Mouse (Mus musculus): ENCODE measurements around the gene Ppa2.
A peak's percentile ranks its signal among the peaks of the same experiment; 100 is the strongest.

Gene Ppa2

DNA sequence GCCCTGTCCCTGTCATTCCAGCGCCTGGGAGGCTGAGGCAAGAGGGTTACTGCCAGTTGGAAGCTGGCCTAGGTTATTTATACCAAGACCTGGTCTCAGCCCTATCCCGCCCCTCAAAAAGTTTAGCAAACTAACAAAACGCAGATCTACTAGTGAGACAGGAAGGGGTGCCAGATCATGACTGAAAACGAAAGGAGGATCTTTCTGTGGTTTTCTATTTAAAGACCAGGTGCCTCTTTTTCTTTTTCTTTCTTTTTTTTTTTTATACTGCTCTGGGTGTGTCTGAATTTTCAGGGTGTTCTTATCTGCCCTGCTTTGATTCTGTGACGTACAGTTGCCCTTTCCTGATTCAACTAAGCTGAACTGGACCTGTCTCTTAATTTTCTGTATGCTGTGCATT is 22.4 kb downstream of the Ppa2 start:
- no peak for DNase-seq

DNA sequence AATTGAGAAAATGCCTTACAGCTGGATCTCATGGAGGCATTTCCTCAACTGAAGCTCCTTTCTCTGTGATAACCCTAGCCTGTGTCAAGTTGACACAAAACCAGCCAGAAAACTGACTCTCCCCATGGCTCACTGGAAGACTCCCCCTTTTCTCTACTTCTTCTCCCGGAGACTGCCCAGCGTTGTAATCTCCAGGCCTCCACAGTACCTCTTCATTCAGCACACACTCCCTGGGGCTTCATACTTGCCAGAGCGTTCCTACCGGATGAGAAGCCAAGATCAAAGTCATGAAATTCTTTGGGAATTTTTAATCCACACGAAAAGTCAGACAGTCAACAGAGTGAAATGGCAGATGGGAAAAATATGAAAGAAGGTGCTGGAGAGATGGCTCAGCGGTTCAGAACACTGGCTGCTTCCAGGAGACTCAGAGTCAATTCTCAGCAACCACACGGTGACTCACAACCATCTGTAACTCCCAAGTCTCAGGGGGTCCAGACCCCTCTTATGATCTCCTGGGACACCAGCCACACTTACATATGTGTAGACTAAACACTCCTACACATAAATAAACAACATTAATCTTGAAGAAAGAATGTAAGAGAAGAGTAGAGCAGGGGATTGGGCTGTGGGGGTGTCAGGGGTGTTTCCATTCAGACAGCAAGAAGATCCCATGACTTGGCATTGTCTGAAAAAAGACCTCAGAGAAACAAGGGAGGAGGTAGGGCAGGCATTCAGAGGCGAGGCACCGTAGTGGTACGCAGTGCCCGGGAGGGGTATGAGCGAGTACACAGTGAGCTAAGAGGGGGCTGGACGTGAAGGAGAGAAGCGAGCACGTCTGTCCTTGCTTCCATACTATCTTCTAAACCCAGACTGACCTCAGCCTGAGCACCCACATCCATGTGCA is 23.6 kb downstream of the Ppa2 start:
- DNase-seq: no peak

DNA sequence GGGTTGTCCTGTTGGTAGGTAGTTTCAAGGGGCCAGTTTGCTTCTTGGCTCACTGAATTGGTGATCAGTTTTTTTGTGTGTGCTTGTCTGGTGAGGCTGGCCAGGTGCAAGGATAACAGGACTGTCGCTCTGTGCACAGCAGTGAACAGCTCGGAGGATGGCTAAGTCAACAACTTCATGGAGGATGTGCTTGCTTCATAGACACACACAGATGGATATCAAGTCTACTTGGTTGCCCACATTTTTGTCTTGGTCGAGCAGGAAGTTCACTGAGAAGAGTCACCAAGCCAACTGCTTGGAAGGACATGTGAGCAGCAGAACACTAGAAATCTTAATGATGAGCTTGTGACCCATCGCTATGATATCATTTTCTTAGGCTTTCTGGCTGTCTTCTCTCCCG is 24.8 kb downstream of the Ppa2 start:
- DNase-seq: no peak

DNA sequence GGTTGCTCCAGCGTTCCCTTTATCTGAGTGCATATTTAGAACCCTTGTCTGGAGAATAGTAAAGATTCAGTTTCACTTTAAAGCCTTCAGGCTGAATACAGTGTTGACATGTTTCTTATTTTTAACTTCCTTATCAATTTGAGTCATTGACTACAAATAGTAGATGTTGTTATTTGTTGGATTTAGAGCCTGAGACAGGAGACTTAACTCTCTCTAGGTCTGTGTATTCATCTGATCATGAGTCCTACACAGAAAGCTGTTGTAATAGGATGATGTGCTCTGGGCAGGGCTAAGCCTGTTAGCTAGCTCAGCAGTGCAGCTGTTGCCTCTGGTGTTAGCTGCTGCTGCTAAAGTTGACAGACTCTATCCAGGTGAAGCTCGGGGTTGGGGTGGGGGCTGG is 25.3 kb downstream of the Ppa2 start:
- no peak for DNase-seq

DNA sequence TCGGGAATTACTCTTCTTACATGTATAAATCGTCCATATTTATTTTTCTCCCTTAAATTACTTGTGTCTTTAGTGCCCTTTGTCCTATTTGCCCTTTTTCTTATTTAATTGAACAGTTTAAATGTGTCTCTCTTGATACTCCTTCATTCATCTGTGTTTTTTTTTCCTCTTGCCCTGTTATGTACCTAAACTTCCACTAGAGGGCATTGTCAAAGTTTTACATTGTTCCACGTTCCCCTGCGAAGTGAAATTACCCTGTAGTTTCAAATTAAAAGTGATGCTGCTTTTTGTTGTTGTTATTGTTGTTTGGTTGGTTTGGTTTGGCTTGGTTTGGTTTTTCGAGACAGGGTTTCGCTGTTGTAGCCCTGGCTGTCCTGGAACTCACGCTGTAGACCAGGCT is 26.5 kb downstream of the Ppa2 start:
- DNase-seq: no peak

DNA sequence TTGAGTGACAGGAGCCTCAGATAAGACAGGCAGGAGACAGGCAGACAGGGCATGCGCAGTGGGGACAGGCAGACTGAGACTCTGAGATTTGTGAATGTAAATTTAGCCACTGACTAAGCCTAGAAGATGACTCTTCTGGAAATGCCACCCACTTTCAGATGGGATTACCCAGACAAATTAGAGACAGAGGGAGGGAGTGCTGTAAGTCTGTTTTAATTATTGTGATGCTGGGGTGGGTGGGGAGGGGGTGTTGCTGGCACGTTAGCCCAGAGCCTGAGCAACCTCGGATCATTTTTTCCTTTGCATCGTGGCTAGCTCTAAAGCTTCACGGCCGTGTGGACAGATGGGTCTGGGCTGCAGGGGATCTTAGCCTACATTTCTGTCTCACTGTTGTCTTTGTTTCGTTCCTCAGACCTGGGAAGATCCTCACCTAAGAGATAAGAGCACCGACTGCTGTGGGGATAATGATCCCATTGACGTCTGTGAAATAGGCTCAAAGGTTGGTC is 29.0 kb downstream of the Ppa2 start:
- no peak for DNase-seq

DNA sequence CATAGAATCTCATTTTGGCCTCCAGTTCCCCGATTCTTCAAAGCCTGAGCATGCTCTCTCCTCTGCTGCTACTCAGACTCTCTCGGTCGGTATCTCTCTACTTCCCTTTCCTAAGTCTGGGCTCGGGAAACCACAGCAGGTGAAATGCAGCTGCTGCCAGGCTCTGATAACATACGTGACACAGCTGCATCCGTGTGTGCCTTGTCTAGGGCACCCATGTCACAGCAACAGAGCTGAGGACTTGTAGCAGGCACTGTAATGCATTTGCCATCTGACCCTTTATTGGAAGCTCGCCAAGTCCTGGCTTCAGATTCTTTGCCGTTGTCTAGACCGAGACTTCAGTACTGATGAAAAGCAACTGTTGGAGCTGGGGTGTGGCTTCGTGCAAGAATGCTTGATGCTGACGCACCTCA is 29.5 kb downstream of the Ppa2 start:
- peak; percentile 54 to 71 for DNase-seq

DNA sequence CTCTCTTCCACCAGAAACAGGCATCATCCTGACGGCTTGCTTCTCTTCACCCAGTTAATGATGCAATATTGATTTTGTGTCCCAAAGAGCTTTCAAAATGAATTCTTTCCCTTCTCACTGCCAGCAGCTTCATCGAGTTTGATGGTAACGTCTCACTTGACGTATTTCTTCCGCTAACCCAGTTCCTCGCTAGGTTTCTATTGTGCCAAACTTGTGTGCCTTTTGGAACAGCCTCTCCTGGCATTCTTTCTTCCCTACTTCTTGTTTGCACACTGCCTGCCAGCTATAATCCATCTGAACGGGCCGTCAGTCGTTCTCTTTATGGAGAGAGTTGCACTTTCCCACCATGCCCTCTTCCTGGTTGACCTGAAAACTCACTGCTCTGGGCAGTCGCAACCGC is 31.2 kb downstream of the Ppa2 start:
- no peak for DNase-seq

DNA sequence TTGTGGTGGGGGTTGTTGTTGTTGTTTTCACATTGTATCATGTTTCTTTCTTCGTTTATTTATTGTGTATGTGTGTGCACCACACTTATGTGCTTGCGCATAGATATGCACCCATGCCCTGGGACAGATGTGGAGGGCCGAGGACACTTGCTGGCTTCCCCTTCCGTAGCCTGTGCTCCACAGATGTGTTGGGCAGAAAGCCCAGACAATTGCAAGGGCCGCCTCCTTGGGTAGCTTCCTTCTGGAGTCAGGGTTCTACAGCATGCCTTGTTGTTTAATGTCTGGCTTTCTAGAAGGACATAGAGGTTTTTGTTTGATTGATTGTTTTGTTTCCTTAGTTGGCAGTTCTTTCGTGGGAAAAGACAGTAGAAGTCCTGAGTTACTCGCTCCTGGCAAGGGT is 37.6 kb downstream of the Ppa2 start:
- peak in 1 of 2 experiments; percentile 35 for DNase-seq

DNA sequence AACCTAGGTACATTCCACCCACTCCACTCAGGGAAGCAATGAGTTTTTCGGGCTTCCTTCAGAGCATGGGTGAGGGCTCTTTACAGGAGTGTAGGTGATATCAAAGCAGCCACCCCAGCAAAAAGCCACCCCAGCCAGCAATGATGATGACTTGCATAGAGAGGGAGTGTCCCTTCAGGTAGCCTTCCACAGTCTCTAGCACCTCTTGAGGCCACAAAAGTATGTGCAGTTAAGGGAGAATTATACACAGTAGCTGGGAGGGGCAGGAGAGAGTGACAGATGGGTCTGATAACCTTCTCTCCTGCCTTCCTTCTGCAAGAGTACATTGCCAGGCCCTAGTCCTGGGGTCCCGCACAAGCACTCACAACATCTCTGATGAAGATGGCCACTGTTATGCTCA is 38.9 kb downstream of the Ppa2 start:
- no peak for DNase-seq

DNA sequence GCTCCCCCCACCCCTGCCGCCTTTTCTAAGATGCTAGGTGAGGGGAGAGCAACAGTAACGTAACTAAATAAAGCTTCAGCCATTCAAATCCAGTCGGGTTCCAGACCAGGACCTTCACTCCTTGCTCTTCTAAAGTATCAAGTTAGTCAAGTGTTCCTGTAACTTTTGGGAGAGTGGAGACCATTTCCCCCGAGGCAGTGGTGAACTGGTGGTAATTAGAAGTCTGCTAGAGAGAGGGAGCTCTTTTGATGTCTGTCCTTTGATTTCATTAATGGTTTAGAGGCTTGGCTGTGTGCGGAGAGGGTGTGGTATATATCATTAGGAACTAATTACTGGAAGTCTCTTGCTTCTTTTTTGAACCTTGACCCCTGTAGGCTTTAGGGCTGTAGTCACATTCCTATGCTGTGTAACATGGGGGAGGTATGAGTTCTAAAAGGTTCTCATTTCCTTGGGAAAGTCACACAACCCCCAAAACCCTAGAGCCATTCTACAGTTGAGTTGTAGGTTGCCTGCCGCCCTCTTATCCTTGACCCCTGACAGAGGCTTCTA is 47.6 kb downstream of the Ppa2 start:
- DNase-seq: no peak

DNA sequence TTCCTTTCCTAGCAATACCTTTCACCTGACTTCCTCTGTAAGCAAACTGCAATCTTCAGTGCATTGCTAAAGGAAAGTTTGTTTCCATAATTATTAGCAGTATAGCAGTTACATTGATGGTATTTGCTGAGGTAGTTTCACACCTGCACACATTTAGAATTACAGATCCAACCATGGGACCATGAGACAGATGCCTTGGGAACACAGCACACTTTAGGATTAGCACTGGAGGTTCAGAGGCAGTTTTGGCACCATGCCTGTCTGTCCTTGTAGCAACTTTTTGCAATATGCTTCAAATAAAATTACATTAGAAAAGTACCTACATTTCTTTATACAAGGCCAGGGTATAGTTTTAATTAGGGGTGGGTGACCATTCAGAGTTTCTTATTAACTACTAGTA is 48.1 kb downstream of the Ppa2 start:
- DNase-seq: no peak

DNA sequence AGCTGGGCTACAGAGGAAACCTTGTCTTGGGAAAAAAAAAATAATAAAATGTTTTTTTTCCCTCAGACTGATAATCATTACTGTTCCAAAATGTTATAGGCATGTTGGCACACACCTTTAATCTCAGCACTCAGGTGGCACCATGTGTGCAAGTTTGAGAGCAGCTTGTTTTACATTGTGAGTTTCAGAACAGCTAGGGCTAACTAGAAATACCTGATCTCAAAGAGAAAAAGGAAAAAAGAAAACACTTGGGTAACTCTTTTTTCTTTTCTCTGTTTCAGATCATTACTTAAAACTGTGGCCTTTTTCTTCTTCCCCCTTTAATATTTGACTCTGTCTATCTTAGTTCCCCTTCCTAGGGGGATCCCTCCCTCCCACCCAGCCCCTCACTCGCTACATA is 51.5 kb downstream of the Ppa2 start:
- DNase-seq: no peak

DNA sequence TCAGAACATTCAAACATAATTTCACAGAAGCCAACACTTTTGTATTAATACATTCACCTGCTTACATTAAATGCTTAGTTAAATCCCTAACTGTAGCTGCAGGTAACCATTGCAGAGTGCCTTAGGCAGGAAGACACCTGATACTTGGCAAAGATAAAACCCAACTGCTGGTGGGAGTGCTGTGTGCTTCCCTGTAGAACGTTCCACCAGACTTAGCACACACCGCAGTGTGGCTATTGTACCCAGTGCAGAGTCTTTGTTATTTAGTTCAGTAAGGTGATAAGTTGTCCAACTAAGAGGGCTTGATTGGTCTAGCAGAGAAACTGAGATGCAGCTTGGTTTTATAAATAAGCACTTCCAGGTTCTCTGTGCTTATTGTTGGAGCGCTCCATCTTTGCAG is 54.2 kb downstream of the Ppa2 start:
- DNase-seq: no peak

DNA sequence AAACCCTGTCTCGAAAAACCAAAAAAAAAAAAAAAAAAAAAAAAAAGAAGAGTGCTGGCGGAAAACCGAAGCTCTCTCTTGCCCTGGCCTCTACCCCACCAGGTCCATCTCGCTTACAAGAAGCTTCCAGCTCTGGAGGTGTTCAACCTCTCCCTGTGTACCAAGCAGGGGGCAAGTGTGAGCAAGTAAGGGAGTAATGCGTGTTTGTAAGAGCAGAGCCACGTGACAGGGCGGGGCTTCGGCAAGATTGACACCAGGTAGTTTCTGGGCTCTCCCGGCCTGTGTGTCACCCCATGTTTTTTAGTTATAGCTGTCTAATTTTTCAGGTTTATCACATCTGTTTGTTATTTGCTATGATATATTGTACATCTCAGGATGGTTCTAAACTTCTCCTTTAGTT is 56.2 kb downstream of the Ppa2 start:
- no peak for DNase-seq

DNA sequence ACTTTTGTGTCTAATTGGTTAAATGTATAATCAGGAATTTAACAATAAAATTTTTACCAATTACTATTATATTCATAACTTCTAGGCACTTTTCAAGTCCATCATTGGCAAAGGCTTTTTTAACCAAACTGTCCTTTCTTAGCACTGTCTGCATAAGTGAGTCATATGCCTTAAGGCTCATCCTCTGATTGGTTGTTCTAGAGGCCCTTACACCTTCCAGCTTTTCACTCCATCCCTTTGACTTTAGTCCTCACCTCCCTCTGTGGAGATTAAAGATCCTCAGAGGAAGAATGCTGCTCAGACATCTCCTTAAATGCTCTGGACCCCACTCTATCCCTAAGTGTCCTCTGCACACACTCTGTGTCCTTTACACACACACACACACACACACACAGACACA is 68.3 kb downstream of the Ppa2 start:
- DNase-seq: no peak

DNA sequence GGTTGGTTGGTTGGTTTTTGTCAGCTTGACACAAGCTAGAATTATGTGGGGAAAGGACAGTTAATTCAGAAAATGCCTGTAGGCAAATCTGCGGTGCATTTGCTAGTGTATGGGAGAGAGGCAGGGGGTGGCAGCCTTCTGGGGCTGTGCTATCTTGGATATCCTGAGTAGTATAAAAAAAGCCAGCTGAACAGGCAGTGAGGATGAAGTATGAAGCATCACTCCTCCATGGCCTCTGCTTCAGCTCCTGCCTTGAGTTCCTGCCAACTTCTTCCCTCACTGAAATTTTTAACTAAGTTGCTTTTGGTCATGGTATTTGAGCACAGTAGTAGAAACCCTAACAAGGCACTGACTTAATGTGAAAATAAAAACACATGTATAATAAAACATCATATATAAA is 70.1 kb downstream of the Ppa2 start:
- no peak for DNase-seq

DNA sequence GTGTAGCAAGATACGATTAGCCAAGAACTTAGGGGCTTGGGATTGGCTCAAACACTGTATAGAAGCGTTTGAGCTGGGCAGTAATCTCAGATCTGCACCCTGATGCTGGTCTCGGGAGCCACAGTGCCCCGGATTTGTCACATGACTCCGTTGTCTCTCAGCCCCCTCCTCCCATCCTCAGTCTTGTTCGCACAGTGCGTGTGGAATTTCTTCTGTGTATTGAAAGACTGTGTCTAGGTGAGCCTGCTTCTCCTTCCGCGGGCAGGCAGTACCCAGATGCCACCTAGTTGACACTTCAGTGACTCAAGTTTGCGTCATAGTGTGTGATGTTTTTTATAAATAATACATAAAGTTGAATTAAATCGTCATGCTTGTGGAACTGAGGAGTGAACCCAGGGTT is 71.6 kb downstream of the Ppa2 start:
- DNase-seq: no peak

DNA sequence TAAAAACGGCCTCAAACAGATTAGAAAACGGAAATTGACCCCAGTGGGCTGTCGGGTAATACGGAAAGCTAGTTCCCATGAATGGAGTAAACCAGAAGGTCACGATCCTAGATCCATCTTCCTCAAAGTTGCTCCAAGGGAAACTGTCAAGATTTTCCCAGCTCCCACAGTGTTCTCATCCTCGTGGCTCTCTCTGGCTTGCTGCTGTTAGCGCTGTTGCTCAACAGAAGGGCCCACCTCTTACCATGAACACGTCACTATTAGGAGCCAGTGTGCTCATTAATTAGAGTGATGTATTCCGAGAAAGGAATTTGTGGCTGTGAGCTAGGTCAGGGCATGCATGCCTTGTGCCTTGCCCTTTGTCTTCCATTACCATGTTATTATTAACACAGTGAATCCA is 72.2 kb downstream of the Ppa2 start:
- DNase-seq: no peak

DNA sequence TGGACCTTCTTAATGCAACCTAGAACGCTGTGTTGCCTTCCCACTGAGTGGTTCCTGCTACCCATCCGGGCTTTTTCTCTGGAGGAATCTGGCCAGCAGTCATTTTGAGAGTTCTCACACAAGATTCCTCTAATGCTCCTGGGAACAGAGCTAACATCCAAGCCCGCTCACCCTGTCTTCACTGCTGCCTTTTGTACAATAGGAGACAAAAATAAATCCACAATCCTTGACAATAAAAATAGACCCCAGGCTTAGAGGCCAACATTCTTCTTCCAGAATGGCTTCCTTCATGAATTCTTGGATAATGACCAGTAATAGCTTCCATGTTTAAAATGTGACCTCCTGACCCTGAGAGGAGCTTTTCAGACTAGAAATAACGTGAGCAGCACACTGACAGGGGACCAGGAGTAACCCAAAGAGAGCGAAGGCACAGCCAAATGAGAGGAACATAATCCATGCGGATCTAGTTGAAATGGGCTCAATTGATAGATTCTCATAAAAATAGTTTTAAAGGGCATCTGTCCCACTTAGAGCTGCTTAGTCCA is 74.3 kb downstream of the Ppa2 start:
- no peak for DNase-seq

DNA sequence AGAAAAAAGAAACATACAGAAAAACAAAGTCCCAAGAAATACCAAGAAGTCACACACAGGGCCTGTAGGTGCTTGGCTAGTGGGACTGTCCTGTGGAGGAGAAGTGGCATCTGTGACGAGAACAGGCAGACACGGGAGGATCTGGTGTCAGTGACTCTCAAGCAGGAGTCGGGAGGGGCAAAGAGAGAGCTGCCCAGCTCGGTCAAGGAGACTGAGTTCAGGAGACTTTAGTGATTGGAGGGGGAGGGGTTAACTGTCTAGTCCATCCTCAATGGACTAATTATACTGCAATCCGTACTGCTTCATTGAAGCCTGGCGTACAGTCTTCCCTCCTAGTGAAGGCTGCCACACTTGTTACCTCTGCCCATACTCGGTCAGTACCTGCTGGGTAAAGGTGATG is 77.4 kb downstream of the Ppa2 start:
- DNase-seq: no peak

DNA sequence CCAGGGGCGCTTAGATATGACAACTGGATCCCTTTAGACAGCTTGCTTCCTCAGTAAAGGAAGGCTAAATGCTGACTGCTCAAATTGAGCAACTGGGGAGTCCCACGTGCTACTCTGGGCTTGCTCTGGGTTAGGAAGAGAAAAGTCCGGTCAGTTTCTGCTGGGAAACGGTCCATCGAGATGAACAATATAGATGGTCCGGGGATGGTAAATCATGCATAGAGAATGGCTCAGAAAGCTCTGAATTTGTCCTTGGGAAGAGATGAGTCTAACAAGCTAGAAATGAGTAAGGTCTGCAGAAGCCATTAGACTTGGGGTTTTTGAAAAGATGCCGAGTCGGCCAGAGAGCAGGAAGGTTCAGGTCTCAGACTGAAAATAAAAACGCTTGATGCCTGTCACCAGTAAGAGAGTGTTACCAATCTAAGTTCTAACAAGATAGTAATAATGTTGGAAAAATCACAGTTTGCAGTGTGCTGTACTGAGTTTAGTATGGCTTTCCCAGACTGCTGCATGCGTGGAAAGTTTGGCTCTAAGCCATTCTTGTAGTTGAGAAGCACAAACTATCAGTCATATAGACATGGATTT is 80.0 kb downstream of the Ppa2 start:
- no peak for DNase-seq

DNA sequence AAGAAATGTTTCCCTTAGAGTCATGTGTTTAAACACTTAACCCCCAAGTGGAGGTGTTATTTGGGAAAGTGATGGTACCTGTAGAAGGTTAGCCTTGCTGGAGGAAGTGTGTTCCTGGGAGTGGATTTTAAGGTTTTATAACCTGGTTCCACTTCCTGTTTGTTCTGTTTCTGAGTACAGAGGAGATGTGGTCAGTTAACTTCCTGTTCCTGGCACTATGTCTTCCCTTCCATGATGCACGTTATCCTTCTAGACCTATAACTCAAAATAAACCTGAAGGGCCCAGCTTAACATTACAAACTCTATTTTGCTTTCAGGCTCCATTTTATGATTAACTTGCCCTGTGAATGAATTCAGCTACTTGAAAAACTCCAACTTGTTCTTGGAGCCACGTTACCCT is 84.6 kb downstream of the Ppa2 start:
- no peak for DNase-seq

DNA sequence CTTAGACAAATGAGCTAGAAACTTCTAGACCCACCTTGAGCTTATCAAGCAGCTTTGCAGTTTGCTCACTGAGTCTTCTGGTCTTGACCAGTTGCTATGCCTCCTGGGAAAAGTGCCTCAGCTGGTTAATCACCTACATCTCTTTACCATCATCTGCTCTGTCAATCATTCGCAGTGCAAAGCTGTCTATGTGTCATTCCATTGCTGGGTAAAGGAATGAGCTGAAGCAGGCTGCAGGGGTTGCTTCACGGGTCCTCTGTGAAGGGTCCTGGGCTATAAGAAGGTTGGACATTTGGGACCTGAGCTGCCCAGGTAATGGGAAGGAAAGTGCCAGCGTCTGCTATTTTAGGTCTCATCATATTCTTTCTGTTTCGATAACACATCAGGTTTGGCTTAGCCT is 93.9 kb downstream of the Ppa2 start:
- no peak for DNase-seq

Data from lung, postnatal 4 days (tissue).